ENCODE assay signal across 10 mouse cellular contexts in the genomic region with DNA sequence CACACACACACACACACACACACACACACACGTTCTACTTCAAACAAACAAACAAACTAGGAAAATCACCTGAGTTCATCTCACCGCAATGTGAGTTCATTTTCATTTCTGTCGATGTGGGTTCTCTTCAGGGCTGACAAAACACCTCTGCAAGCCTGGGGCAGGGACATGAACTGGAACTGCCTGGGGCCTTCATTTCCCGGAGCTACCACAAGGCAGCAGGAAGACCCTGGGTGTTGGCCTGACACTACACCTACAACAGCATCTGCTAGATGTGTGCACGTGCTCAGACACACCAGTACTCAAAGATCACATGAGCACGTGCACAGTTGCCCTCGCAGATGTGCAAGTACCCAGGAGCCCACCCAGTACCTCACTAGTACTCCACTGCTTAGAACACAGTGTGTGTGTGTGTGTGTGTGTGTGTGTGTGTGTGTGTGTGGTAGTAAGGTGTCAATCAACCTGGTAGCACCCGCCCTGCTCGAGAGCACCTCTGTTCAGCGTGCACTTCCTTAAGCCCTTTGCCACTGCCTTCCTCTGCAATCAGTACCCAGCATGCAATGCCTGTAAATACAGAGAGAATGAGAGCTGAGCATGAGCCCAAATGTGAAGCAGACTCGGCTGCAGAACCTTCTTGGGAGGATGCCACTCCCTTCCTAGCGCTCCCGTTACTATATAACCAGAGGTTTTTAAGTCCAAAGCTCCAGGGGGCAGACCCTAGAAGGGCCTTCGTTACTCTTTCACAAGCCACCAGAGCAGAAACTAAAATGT. TPM values are rescaled to one million over a fixed set of nuclear protein-coding genes. Genes with fewer than 3 reads are reported as not detected.
A peak's percentile ranks its signal among the peaks of the same experiment; 100 is the strongest.
DNase-seq lines count a peak whose midpoint lies in the region; ATAC-seq and TF ChIP-seq lines count a peak whose summit lies in the region.
"Had no signal": no experiment of that assay in that cellular context is flagged by ENCODE, and none has a peak within 500 bp of the region (broad histone marks: within the 10 kb centered on the region; RNA-seq: fewer than 3 reads in every experiment).

No protein-coding gene starts in this region.

- peak; percentile 31 to 43; a peak in 1 of 4 replicates for ATAC-seq in hematopoietic stem cell, adult 5-6 weeks (replicated peaks in 1 of 2; ENCODE audit: insufficient read depth in 1 of 2, low FRiP score in 2 of 2, low TSS enrichment in 1 of 2, low read depth in 1 of 2, poor library complexity in 2 of 2, severe bottlenecking in 2 of 2)
- ATAC-seq in stomach, postnatal 0 days (ENCODE audit: low FRiP score, low TSS enrichment): peak; percentile 62; the same call in 1 of the 2 replicates

- H3K9me3 ChIP-seq in stomach, postnatal 0 days (ENCODE audit: control insufficient read depth, low read length): no peaks in the 10 kb centered on the region
- H3K9me3 ChIP-seq: hindbrain, embryonic 15.5 days; limb, embryonic 12.5 days had no signal

- H3K9ac ChIP-seq in stomach, postnatal 0 days (ENCODE audit: low read length): no peak overlapping the region
- H3K9ac ChIP-seq: hindbrain, embryonic 15.5 days; limb, embryonic 12.5 days had no signal

- no peaks in the 10 kb centered on the region for H3K4me1 ChIP-seq in stomach, postnatal 0 days (replicated peaks; ENCODE audit: control insufficient read depth, insufficient read depth)
- H3K4me1 ChIP-seq: limb, embryonic 12.5 days had no signal

- no peak for TF ChIP-seq EP300 in stomach, postnatal 0 days (optimal IDR thresholded peaks at IDR 0.05)

- no peak for TF ChIP-seq CTCF in stomach, postnatal 0 days (IDR thresholded peaks at IDR 0.05; ENCODE audit: low read depth)

- DNase-seq in CD4-positive, CD25-positive, alpha-beta regulatory T cell, adult 2 months (ENCODE audit: low read depth, low spot score): peak; percentile 87
- DNase-seq in kidney, postnatal 25 days: peak; percentile 80 to 92
- DNase-seq in stomach, postnatal 0 days (ENCODE audit: low spot score): peak; percentile 27
- DNase-seq in adrenal gland, postnatal 4 days (ENCODE audit: low spot score in 2 of 2): no peak
- no peak for DNase-seq in right cerebral cortex, postnatal 10 days (ENCODE audit: low spot score in 2 of 2)
- no peak for DNase-seq in right cerebral cortex, adult 2 months (ENCODE audit: low spot score in 2 of 2)
- no peak for DNase-seq in cerebellum, postnatal 36 days

- no peak overlapping the region for H3K4me2 ChIP-seq in stomach, postnatal 0 days (replicated peaks; ENCODE audit: low read depth)
- H3K4me2 ChIP-seq: hindbrain, embryonic 15.5 days; limb, embryonic 12.5 days had no signal

- no peak overlapping the region for H3K27ac ChIP-seq in stomach, postnatal 0 days (replicated peaks)
- H3K27ac ChIP-seq: hindbrain, embryonic 15.5 days; limb, embryonic 12.5 days had no signal

- no peaks in the 10 kb centered on the region for H3K36me3 ChIP-seq in stomach, postnatal 0 days (ENCODE audit: control insufficient read depth, insufficient read depth, low read length)
- H3K36me3 ChIP-seq: hindbrain, embryonic 15.5 days; limb, embryonic 12.5 days had no signal

- no peak overlapping the region for H3K4me3 ChIP-seq in stomach, postnatal 0 days (ENCODE audit: low read depth, low read length)
- H3K4me3 ChIP-seq: hindbrain, embryonic 15.5 days; limb, embryonic 12.5 days had no signal

- WGBS in stomach, postnatal 0 days: 68% methylated on average over 14 of the region's 14 CpGs

- H3K27me3 ChIP-seq in stomach, postnatal 0 days (ENCODE audit: control insufficient read depth, insufficient read depth, low read length): no peaks in the 10 kb centered on the region
- H3K27me3 ChIP-seq: hindbrain, embryonic 15.5 days; limb, embryonic 12.5 days had no signal

RNA-seq across cellular contexts. Expression of gene Sema4d, which starts 25.4 kb away (rescaled TPM):
- 16.9 and 26.5 TPM in 2 replicates for total RNA-seq in hematopoietic stem cell, adult 5-6 weeks (2017)
- polyA plus RNA-seq in stomach, postnatal 0 days (2015; fragmentation: Nextera tagmentation; extraction: Ambion mirVana): 6.7 and 8.0 TPM in 2 replicates
- 10 to 100 TPM; 22.0 to 30.9 TPM for total RNA-seq in adrenal gland, postnatal 4 days (2021)

Comparison
In these comparisons a context has a peak if more than half of its experiments do, and no peak if none do; other contexts are left out.
1. DNase-seq: peak in CD4-positive, CD25-positive, alpha-beta regulatory T cell, adult 2 months (single experiment), kidney, postnatal 25 days (2 of 2) and stomach, postnatal 0 days (single experiment); none in adrenal gland, postnatal 4 days (0 of 2), right cerebral cortex, postnatal 10 days (0 of 2), right cerebral cortex, adult 2 months (0 of 2) and cerebellum, postnatal 36 days (0 of 2).